Mouse (Mus musculus) heart, postnatal 4 days (tissue): ENCODE measurements around the gene Ccdc183. TPM values are rescaled to one million over a fixed set of nuclear protein-coding genes. Genes with fewer than 3 reads are reported as not detected.

Source experiments
- DNase-seq: peaks from one replicate; pipeline ENCODE4 v3.0.0; 2021
- total RNA-seq, 2 experiments: library from RNA; stranded (reverse); gene quantifications; 2 replicates each; pipeline ENCODE4 v1.2.3; 2021

The Ccdc183 gene
- total RNA-seq, 2 experiments from 2014 or later = not detected

- peak; percentile 42 for DNase-seq
These were observed 39.3 kb downstream of the Ccdc183 start for GRCm38 (mm10) chr2:25577951-25578795.

DNA sequence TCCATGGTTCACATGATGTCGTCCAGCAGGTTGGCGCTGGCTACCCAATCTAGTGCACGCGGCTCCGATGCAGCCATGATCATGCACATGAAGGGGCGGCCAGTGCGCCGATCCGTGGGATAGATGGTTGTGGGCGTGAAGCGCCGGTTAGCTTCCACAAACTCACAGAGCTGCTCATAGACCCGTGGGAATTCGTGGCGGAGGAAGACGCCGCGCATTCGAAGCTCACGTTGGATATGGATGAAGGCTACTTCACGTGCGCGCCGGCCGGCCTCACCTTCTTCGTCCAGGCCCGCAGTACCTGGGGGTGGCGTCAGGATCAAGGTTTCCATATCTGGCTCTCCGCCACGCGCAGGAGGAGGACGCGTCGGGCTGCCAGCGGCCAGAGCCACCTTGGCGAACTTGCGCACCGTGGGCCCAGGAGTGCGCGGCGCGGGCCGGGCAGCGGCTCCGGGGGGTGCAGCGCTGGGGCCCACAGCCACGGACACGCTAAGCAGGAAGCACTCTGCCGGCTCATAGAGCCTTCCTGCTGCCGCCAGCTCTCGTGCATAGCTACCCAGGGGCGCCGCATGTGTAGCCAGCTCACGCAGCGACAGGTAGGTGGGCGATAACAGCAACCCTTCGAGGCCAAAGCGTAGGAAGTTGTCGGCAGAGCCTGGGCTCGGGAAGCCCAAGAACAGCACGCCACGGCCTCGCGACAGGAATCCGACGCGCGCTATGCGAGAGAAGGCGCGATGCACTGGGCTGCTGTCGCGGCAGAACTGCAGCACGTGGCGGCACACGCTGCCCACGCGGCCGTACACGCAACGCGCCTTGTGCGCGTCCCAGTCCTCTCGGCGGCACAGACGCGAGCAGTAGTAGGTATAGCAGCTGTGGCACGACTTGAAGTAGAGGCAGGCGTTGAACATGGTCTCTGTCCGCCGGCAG is 40.2 kb downstream of the Ccdc183 start:
- no peak for DNase-seq

DNA sequence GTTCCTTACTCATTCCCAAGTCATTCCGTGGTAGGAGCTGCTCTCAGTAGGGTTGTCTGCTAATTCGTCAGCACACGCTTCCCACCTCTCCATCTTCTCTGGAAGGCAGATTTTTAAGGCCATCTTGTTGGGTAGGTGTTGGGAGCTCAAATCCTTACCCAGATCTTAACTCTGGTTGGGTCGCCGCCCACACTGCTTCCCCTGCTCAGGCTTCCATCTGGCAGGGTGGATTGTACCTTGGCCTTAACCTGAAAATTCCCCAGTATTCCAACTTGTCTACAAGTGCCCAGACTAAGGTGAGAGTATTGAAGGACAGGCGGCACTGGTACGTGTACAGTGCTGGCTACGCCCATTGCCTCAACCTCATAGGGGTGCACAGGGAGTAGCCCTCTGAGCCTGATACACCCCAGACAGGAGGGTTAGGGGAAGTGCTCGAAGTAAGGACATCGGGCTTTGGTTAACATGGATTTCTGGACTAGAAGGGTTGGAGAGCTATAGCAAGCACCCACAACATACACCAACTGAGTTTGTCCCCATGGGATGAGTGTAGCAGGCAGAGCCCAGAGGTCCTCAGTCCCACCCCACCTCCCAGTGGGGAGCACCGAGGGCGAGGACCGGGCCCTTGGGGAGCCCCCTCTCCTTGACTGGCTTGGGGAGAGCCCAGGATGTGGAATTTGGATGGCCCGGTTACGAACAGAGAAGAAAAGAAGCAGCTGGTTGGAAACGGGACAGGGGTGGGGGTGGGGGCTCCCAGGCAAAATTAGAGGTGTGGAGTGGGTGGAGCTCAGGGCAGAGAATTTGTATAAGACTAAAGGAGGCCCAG is 41.2 kb downstream of the Ccdc183 start:
- no peak for DNase-seq

DNA sequence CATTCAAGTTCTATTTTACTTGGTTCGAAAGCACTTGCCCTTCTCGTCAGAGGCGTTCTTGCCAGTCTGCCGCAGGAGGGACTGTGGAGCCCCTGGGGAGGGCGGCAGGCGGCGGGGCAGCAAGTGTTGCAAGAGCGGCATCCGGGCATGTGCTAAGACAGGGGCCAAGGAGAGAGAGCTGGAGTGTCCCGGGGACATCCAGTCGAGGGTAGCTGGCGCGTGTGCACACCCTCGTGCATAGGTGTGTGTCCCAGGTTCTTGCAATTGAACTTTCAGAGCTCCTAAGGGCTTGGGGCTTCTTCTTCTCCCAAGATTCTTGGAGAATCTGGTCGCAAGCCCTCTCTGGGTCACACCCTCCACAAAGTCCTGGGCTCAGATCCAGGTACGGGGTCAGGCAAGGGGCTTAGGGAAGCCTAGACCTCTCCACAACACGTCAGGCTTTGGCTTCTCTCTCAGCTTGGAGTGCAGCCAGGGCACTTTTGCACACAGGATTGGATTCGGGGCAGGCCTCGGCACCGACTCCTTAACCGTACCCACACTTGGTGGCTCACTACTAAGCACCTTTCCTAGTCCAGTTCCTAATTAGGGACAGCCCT is 41.9 kb downstream of the Ccdc183 start:
- peak; percentile 61 for DNase-seq

GRCm38 (mm10) chr2:25574579-25575431 is 42.7 kb downstream of the Ccdc183 start, which contains the start of the genes Mamdc4 and Phpt1:
Mamdc4 (minus strand) TSS chr2:25574845.
Phpt1 (minus strand) TSS chr2:25575224.
- peak; percentile 96 for DNase-seq

GRCm38 (mm10) chr2:25574136-25574535 is 43.3 kb downstream of the Ccdc183 start:
- DNase-seq = no peak

DNA sequence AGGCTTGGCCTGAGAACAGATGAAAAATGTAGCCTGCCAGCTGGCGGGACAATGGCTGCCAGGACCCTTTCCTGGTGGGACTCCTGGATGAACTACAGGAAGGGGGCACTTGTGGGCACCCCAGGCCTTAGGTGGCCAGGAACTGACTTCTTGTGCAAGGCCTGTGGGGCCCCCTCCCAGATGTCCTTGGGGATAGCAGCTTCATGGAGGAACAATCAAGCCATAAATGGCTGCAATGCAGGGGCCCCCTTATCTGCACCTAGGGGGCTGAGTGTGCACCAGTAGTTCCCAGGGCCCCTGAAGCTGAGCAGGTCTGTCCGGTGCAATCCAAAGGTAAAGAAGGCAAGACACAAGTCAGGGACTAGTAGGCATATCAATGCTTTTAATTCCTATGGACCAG is 44.4 kb downstream of the Ccdc183 start:
- no peak for DNase-seq

- DNase-seq = peak; percentile 13
These were observed 46.3 kb downstream of the Ccdc183 start for GRCm38 (mm10) chr2:25571221-25571620.

DNA sequence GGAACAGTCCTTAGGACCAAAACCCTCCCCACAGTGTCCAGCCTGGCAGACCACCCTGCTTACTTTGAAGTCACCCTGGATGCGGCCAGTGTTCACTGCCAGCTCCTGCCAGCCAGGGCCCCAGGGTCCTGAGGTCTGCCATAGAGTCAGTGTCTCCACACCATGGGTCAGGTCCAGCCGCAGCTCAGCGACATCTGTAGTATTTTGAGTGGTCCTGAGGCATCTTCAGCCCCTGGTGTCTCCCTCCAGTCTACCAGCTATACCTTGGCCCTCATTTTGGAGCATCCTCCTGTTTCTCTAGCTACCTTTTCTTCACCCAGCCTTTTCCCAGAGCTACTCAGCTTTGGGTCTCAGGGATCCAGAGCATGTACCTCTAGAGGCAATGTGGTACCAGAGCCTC is 48.2 kb downstream of the Ccdc183 start:
- no peak for DNase-seq

DNA sequence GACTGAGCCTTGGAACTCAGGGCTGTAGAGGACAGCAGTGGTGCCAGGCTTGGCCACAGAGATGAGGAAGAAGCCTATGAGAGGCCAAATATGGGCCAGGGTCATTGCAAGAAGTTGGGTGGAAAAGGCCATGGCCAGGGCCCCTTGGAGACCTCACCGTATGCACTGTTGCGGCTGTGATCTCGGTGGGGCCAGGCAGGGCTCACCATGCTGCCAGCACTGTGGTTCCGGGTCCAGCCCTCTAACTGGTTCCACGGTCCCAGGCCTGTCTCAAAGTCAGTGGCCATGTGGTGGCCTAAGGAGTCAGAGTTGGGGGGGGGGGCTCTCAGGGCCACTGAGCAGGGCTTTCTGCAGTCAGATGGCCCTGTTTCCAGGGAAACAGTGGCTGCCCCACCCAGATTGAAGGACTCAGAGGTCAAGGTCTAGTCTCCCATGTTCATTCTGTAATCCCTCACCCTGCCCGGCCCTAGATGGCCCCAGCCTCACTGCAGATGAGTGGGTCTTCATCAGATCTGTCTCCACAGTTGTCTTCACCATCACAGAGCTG is 48.9 kb downstream of the Ccdc183 start:
- DNase-seq = no peak

DNA sequence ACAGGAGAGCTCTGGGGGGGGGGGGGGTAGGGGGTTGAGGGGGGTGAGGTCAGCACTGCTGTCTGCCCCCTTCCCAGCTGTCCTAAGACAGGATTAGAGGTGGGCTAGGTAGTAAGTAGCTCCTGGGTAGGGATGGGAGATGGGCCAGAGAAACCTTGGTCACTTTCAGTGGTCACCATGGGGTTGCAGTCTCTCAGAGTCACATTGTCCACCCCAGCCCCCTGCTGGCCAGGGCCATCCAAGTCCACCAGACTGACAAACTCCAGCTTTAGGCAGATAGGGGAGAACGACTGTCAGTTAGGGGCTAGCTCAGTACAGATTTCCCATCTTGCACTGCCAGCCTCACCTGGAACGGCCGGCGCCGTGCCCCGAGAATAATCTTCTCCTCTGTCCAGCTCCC is 50.9 kb downstream of the Ccdc183 start:
- peak; percentile 22 for DNase-seq

GRCm38 (mm10) chr2:25565741-25566140 is 51.7 kb downstream of the Ccdc183 start:
- DNase-seq = no peak

- no peak for DNase-seq
These were observed 55.5 kb downstream of the Ccdc183 start for GRCm38 (mm10) chr2:25561946-25562345.

DNA sequence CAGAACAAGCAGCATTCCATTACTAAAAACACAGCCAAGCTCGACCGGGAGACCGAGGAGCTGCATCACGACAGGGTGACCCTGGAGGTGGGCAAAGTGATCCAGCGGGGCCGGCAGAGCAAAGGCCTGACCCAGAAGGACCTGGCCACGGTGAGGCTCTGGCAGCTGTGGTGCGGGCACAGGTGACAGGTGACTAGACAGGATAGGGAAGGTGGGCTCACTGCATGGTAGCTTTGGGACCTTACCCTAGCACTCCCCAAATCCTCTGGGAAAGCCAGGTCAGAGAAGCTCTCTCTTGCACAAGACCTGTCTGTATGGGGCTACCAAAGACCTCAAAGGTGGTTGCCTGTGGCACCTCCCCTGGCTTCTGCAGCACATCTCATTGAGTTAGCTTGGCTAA is 56.9 kb downstream of the Ccdc183 start:
- DNase-seq = no peak

DNA sequence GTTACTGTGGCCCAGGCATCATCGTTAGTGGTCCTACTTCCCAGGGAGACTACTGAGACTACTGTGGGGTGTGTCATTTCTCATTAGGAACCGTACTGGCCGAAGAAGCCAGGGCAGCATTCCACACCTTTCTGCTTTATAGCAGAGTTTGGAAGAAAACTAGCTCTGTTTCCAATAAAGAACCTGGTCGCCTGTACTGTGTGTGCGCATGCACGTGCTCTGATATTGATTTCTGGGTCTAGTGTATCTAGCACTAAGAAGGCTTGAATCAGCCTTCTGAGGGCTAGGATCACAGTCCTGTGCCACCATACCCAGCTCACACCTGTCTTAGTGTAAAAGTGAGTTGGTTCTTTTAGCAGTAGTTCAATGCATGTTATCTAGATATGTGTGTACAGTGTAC is 58.7 kb downstream of the Ccdc183 start:
- DNase-seq = no peak

Other genes starting within 250 kb of the Ccdc183 start
- 10 to 100 TPM in 1 of 2 experiments, 1 to 10 TPM in 1; 8.7 to 10.8 TPM for gene Sapcd2, start 245.4 kb downstream of the Ccdc183 start, total RNA-seq
- 1 to 10 TPM; 5.7 to 8.5 TPM for gene Entpd2, start 221.8 kb downstream of the Ccdc183 start, total RNA-seq
- 10 to 100 TPM; 33.1 to 35.2 TPM for gene Npdc1, start 218.3 kb downstream of the Ccdc183 start, total RNA-seq
- gene Fut7, start 194.4 kb downstream of the Ccdc183 start, total RNA-seq = under 1 TPM in 1 of 2 experiments, not detected in 1; 0.11 TPM
- gene Abca2, start 189.0 kb downstream of the Ccdc183 start, total RNA-seq = 10 to 100 TPM; 19.4 to 20.7 TPM
- 1 to 10 TPM; 2.8 to 4.1 TPM for gene Clic3, start 160.8 kb downstream of the Ccdc183 start, total RNA-seq
- gene Paxx, start 156.6 kb downstream of the Ccdc183 start, total RNA-seq = 10 to 100 TPM; 30.5 to 32.8 TPM
- 100 to 1,000 TPM; 117 to 137 TPM for gene Ptgds, start 147.6 kb downstream of the Ccdc183 start, total RNA-seq
- not detected for gene Lcn12, start 123.8 kb downstream of the Ccdc183 start, total RNA-seq
- gene Fbxw5, start 116.9 kb downstream of the Ccdc183 start, total RNA-seq = 10 to 100 TPM; 93.6 to 98.6 TPM
- gene C8g, start 116.0 kb downstream of the Ccdc183 start, total RNA-seq = under 1 TPM in 1 of 2 experiments, not detected in 1; 0.45 TPM
- gene Traf2, start 70.7 kb downstream of the Ccdc183 start, total RNA-seq = 10 to 100 TPM; 13.2 to 15.8 TPM
- gene Edf1, start 59.8 kb downstream of the Ccdc183 start, total RNA-seq = 100 to 1,000 TPM; 151 to 152 TPM
- 1 to 10 TPM; 1.4 to 2.3 TPM for gene Mamdc4, start 42.8 kb downstream of the Ccdc183 start, total RNA-seq
- gene Phpt1, start 42.5 kb downstream of the Ccdc183 start, total RNA-seq = 100 to 1,000 TPM; 100 to 101 TPM
- under 1 TPM; 0.14 to 0.41 TPM for gene Ajm1, start 35.9 kb downstream of the Ccdc183 start, total RNA-seq
- 10 to 100 TPM; 51.4 to 61.5 TPM for gene Rabl6, start 9.2 kb downstream of the Ccdc183 start, total RNA-seq
- 10 to 100 TPM; 22.2 to 24.0 TPM for gene Tmem141, start 4.3 kb upstream of the Ccdc183 start, total RNA-seq
- gene Fcna, start 10.4 kb upstream of the Ccdc183 start, total RNA-seq = 1 to 10 TPM; 1.3 to 1.4 TPM
- gene Lcn8, start 35.4 kb upstream of the Ccdc183 start, total RNA-seq = under 1 TPM; 0.72 to 0.74 TPM
- gene Lcn5, start 40.3 kb upstream of the Ccdc183 start, total RNA-seq = not detected
- not detected for gene Lcn6, start 59.1 kb upstream of the Ccdc183 start, total RNA-seq
- not detected for gene Lcn10, start 65.0 kb upstream of the Ccdc183 start, total RNA-seq
- not detected for gene Obp2a, start 82.4 kb upstream of the Ccdc183 start, total RNA-seq
- 10 to 100 TPM; 13.7 to 17.1 TPM for gene Bmyc, start 89.1 kb upstream of the Ccdc183 start, total RNA-seq
- not detected for gene Obp2b, start 119.3 kb upstream of the Ccdc183 start, total RNA-seq
- gene Lcn3, start 147.9 kb upstream of the Ccdc183 start, total RNA-seq = not detected
- gene Lcn11, start 159.3 kb upstream of the Ccdc183 start, total RNA-seq = not detected
- gene Gm13539, start 164.6 kb upstream of the Ccdc183 start, total RNA-seq = not detected
- gene Glt6d1, start 198.2 kb upstream of the Ccdc183 start, total RNA-seq = not detected
- gene Lcn9, start 205.5 kb upstream of the Ccdc183 start, total RNA-seq = not detected
- gene Sohlh1, start 229.6 kb upstream of the Ccdc183 start, total RNA-seq = not detected
- under 1 TPM; 0.32 to 0.52 TPM for gene Kcnt1, start 246.1 kb upstream of the Ccdc183 start, total RNA-seq